Mouse (Mus musculus) testis, postnatal 10 days (tissue): Measurements from ENCODE around the gene Csmd2.
"Not testable (repeated sequence)": the region's sequence is repeated elsewhere in the genome, so short reads cannot be mapped to it uniquely, and the experiment has no call there.

Source experiments
- DNase-seq: peaks from one replicate; pipeline ENCODE4 v3.0.0; 2021; ENCODE audit warnings: low spot score

Csmd2 gene

DNA sequence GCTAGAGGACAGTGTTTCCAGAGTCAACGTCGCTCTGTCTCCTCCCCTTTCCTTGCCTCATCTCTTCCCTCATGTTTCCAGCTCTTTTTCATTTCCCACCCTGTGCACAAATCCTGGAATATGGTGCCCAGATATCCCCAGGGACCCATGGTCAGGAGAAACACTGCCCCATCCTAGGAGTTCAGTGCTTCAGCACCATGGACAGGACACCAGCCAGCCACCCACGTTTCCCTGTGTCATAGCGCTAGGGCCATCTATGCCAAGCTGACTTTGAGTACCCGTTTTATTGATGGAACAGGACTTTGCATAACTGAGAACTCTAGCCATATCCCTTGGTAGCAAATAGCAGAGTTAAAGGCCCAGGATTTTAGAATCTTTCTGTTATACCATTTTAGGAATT is 55.0 kb downstream of the Csmd2 start:
- DNase-seq, result peak; percentile 65

DNA sequence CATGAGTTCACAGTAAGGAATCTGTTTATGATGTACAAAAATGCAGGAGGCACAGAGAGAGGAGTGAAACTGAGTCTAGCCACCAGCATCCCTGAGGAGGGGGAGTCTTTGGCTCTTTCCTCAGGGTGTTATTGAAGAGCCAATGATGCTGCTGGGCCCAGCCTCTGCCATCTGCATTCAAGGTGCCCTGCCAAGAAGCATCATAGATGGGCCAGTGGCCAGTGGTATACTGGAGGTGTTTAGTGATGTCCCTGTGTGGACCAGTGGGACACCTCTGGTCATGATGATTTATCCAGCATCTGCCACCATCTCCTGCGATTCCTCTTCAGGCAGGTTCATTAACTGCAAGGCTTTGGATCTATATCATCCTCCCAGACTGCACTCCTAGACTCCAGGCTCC is 61.1 kb downstream of the Csmd2 start:
- DNase-seq, result no peak

DNA sequence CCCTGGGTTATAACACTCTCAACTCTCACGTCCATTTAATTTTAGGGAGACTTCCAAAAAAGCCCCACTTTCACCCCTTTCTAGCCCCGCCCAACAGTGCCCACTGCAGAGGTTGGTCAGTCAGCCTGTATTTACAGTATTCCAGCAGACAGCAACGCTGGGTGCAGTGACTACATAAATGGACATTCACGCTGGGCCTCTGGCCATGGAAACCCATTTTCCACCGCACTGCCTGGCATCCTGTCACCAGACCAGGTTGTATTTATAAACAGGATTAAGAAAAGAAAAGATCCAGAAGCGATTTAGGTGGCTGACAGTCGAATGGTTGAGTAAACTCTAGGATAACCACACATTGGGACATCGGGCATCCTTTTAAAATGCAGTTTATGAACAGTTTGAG is 65.0 kb downstream of the Csmd2 start:
- no peak for DNase-seq

DNA sequence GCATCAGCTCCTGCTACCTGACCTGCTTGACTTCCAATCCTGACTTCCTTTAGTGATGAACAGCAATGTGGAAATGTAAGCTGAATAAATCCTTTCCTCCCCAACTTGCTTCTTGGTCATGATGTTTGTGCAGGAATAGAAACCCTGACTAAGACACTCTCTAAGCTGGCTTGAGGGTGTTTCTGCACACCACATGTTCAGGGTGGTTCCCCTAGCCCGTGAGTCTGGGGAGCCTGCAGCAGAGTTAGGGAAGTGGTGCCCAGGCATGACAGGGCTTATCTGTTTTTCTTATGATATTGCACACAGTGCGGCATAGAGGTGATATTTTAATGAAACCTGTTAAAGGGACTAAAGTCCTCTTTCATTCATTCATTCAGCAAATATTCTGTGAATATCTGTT is 73.6 kb downstream of the Csmd2 start:
- DNase-seq, result not testable (repeated sequence)

DNA sequence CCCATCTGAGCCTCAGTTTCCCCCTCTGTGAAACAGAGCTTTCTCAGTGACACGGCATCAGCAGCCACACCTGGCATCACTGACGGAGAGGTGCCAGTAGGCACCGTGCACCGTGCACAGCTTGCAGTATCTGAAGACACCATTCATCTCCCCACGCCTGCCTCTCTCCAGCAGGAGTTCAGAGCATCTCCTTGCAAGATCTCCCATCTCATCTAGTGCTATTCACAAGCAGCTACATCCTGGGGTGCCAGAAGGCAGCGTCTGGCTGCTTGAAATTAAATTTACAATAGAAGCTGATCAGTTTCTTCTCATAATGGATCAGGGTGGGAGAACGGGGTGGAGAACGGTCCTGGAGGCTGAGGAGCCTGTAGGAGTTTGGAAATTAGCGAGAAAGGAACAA is 79.5 kb downstream of the Csmd2 start:
- DNase-seq, result no peak

DNA sequence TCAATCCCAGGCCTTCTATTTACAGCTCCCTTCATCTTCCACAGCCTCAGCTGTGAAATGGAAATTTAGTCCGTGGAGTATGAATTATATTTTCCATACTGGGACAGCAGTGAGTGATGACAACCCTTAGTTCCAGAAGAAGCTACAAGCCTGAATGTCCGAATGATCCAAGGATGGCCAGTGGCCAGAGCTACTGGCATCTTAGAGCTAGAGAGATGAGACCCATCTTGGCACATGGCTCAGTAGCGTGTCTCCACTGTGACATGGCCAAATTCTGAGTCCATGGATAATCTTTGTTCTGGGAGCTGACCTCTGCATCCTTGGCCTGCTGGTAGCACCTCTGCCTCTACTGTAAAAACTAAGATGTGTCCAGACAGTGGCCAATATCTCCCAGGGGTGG is 96.8 kb downstream of the Csmd2 start:
- no peak for DNase-seq

DNA sequence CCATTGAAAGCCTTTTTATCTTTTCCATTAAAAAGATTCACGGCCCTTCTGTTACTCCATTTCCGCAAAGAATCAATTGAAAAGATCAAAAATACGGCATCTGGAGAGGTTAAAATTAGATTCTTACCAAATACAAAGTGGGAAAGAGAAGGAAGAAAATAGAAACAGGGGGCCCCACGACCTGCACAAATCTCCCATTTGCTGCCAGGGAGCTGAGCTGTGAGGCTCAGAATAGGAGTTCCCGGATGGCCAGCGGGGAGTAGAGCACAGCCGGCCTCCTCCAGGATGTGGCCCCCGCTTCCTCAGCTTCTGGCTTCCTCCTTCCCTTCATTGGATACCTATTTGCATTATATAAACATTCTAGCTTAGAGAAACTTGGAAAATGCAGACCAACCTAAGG is 97.4 kb downstream of the Csmd2 start:
- no peak for DNase-seq

DNA sequence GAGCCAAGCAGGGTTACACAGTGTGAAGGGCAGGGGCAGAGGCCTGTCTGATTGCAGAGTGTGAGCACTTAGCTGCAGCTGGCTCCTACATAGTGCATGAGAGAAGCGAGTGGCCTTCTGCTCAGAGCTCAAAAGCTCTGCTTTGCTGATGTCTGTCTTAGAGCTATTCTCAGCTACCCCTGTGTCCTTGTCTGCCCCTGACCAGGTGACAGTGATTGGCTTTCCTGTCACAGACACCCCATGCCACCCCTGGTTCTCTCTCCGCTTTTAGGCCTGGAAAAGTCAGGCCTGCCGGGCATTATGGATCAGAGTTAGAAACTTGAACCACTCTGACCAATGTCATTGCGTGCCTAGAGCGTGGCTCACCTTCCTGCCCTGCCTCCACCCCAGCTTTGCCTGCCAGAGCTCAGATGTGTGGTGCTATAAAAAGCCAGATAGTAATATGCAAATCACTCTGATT is 99.5 kb downstream of the Csmd2 start:
- DNase-seq, result no peak

DNA sequence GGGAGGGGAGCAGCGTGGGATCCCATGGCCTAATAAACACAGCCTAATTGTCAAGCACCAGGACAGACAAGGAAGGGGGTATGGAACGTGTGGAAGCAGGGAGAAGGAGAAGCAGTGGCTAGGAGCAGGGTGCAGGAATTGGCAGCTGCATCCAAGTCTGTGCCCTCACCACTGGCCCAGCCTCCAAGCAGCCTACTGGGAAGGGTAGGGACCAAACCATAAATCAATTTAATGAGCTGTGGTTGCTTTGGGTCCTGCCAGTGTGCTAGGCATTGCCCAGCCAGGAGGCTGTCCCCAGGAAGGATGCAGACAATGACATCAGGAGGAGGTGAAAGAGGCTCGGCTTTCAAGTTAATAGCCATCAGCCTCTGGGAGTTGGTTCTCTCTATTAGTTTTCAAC is 100.0 kb downstream of the Csmd2 start:
- no peak for DNase-seq

DNA sequence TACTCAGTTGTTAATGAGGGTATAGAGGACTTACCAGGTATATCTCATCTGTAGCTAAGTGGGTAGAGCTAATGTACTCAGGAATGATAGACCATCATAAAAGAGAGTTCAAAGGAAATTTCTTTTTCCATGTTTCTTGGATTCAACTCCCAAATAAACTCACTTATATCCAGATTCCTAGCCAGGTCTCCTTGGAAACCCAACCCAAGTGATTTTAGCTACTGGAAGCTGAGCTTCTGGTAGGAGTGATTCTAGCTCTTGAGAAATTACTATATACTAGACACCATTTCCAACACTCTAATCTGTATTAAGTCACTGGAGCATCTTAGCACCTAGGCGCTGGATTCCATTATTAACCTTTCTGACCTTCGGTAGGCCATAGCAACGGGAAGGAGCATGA is 100.6 kb downstream of the Csmd2 start:
- no peak for DNase-seq

DNA sequence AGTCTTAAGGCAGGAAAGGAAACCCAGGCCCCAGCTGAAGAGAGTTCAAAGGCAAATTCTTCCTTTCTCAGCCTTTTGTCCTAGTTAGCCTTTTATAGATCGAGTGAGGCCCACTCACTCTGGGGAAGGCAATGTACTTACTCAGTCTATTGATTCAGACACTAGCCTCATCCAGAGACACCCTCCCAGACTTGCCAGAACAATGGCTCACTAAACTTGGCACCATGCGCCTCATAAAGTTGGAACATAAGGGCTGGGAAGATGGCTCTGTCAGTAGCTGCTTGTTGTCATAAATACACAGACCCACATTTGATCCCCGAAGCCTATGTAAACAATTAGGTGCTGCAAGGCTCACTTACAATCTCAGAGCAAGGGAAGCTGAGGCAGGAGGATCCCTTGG is 104.3 kb downstream of the Csmd2 start:
- no peak for DNase-seq

DNA sequence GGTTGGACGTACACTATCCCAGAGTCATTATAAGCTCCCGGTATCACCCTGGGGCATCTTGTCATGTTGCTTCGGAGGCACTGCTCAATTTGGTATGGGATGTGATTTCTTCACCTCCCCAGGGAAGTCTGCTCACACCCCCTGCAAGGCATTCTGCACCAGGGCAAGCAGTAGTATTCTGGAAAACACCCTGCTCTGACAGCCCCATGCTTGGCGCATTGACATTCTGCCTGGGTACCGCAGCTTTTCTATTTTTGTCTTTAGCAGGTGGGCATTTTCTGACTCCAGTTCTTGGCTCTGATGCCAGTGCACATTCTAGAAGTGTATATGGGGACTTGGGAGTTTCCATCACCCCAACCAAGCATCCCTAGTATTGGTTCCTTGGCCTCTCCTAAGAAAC is 111.9 kb downstream of the Csmd2 start:
- no peak for DNase-seq

DNA sequence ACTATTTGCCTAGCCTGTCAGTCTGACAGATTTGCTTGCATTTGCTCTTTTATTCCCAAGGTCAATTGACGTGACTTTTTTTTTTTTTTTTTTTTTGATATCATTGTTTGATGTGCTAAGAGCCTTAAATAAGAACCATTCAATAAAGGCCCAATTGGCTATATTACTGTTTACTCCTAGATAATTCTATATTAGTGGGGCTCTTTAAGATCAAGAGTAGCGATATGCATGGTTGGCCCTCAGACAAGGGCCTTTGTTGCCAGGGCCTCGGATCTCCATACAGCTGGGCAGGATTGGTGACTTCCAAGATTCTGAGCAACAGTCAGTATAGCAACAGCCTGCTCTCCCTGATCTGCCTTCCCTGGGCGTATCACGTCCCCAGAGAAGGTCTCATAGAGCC is 112.9 kb downstream of the Csmd2 start:
- no peak for DNase-seq

DNA sequence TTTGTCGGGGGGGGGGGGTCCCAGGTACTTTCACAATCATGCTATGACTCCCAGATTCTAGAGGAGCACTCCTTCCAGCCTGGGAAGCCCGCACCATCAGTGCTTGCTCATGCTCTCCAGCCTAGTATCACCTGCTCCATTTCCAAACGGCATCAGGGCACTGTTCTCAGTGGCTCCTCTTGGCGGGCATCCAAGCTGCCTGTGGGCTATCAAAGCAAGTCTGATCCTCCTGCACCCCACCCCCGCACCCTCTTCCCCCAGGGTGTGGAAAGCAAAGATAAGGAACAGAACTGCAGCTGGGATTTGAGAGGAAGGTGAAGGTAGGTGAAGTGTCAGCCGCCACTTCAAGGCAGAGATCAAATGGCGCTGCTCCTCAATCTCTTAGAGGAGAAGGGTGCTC is 128.7 kb downstream of the Csmd2 start:
- peak; percentile 57 for DNase-seq

DNA sequence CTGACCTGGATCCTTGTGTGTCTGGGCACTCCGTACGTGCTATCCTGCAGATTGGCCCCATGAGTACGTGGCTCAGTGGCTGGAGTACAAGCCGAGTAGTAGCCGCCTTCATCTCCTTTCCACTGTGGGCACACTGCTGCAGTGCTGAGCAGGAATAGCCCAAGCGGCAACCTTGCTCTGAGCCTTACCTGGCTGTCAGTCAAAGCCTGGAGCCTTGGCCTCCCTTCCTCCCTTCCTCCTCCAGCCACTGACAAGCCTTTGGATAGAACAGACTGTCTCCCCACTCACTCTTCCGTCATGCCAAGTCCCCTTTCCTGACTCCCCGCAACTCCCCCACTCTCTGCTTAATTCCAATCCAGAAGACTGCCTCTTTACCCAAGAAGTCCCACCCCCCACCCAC is 135.6 kb downstream of the Csmd2 start:
- DNase-seq, result no peak

DNA sequence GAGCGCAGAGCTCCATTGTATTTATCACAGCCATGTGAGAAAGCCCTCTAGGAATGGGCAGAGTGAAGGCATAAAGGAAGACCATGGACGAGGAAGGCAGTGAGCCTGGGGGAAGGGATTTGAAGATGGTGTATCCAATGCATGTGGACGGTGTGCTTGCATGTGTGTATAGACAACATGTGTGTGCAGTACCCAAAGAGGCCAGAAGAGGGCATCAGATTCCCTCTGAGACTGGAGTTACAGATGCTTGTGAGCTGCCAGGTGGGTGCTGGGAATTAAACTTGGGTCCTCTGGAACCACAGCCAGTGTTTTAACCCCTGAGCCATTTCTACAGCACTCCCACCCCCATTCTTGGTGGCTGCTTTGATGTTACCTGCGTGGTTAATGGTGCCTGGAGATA is 137.1 kb downstream of the Csmd2 start:
- no peak for DNase-seq

DNA sequence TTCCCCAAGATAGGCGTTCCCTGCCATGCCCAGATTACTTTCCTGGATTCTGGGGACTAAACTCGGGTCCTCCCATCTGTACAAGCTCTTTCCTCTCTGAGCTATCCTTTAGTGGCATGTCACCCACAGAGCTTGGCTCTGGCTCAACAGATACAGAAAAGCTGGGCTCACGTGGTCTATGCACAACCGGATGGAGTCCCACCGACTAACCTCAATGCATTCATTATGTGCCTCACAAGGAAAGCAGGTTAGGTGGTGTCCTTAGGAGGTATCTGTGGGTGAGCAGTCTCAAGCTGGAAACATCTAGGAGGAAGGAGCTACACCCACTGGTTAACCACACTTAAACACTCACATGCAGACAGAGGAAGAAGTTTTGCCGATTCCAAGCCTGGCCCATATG is 140.9 kb downstream of the Csmd2 start:
- DNase-seq, result no peak

DNA sequence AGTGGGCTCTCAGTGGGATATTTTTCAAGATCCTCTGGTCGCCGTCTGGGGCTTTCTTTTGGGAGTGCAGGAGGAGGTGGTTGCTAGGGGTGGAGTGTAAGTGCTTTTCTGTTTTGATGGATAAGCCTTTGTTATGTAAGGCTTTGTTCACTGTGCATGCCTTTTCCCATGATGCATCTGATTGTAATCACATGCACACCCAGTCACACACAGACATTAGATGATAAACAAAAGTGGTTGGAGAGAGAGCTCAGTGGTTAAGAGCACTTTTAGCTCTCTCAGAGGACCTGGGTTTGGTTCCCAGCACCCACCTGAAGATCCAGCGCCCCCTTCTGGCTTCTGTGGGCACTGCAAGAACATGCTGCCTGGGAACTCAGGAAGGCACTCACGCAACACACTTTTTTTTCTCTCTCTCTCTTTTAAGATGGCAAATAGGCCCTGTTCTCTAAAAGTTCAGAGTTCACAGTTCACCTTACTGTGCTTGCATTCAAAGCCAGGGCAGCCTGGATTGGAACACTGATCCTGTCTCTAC is 143.0 kb downstream of the Csmd2 start:
- no peak for DNase-seq

DNA sequence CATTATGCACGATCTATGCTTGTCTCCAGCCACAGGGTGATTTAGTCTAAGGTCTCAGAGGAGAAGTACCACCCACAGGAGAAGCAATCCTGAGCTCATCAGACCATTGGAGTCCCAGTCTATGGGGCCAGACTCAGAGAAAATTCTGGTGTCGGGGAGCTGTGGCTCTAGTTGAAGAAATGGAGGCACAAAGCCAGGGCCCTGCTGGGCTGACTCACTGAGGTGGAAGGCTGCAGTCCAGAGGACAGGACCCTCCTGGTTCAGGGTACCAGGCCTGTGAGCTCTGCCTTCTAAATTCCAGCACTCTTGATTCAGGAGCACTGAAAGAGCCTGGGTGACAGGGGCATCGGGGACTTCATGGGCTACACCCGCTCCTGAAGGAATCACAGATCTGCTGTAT is 144.0 kb downstream of the Csmd2 start:
- no peak for DNase-seq

DNA sequence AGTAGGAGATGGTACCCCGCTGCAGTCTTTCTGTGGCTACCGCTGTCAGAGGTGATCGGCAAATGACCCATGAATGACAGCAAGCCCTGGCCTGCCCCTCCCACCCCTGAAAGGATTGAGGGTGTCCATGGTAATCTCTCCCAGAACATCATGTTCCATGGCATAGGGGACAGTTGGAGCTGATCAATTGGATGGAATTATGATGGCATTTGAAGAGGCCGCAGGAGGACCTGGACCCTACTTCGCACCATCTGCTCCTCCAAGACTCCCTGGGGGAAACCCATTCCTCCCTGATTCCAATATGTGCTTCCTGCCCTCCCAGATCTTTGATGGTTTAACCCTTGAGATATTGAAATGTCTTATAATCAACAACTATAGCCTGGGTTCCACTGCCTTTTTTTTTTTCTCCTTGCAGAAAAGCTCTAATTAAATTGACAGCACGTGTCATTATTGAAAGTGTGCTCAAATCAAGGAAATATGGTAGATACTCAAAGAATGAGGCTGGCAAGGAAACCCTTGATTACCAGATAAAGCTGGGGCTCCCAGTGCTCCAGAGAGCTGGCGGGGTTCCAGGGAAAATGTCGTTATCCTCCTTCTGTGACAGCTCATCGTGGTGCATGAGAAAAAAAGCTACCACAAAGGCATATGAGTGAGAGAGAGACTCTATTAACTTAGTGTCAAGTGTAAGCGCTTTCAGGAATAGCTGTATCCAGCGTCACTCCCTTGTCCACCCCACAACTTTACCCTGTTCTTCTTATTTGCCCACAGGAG is 145.4 kb downstream of the Csmd2 start:
- no peak for DNase-seq

DNA sequence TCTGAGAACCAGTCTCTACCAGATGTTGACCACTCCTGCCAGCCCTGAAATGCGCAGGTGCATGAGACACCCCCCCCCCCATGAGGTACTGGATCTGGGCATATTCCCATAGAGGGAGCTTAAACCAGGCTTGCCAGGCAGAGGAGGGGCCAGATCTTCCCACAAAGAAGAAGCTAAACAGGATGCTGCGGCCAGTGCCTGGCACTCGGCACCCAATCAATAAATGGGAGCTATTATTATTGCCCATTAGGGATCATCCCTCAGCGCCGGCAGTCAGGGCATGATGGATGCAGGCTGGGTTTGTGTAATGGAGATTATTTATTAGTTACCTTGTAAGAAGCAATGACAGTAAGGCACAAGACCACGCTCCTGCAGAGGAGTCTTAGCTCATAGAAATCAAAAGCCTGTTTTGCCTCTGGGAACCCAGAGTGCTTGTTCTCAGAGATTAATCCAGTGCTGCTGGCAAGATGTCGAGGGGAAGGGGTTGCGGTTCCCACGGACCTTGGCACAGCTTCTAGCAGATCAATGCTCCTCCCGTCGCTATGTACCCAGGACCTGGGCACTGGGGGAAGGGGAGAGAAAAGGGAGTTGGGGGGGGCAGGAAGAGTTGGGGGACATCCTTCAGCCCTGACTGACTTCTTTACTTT is 146.8 kb downstream of the Csmd2 start:
- no peak for DNase-seq

DNA sequence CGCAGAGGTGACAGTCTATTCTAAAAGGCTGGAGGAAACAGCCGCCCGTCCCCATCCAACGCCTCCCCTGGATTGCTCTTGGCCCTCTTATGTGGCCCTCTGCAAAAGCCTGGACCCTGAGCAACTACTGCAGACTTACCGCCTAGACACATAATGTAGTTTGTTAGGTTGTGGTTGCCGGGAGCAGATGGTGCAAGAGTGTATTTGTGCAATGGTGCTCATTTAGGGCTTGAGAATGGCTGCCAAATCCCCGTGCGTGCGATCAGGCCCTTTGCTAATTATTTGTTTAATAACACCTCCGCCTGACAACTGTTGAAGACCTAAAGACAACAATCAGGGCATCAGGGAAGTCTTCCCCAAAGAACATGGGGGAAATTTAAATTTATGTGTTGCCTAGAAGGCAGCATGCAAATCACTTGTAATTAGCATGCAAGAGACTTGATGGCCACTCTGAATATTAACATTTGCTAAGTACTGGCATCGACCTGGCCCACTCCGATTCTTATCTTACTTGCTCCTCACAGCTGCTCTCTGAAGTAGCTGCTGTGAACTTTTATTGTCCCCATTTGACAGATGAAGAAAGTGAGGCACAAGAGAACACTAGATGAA is 147.5 kb downstream of the Csmd2 start:
- DNase-seq, result no peak

DNA sequence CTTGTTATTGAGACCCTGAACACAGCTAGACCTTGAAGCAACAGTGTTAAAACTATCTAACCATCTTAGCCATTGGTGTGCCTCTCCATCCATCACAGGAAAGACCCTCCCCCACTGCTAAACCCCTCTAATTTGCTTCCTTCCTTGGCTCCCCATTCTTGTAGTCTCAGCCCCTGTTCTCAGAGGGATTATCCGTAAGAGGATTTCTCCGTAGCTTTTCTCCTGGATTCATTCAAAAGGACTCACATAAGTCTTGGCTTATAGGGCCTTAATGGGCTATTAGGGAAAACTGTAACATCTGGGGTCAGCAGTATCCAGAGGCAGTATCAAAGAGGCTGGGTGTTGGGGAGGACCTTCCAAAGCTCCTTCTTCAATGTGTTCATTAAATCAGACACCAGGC is 152.3 kb downstream of the Csmd2 start:
- no peak for DNase-seq
